Mouse (Mus musculus) kidney, adult 18-20 months (tissue): ENCODE measurements at regions not wholly inside any gene's neighbourhood (a gene's known extent, or its start where the extent isn't known, plus 50 kb on each side); places are given as distances from the start of the nearest gene placed in this dataset.

Source experiments
- DNase-seq: peaks from one replicate; pipeline ENCODE4 v3.0.0; 2021

DNA sequence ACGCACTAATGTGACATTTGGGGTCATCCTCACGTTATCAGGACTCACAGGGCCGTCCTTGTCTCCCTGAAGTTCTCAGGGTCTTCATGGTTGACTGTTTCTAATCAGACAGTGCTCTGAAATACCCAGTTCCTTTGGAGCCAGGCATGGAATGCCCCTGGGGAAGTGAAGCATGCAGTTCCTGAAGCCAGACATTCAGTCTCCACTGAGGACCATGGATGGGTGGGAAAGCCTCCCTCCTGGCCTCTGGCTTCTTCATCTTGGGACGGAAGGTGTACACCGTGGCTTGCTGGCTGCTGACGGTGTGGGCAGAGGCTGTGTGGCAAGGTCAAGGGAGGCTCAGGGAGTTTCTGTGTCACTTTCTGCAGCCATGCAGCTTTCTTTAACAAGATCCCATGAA lies 184.2 kb upstream of the Gm5148 start:
- DNase-seq: peak; percentile 50

DNA sequence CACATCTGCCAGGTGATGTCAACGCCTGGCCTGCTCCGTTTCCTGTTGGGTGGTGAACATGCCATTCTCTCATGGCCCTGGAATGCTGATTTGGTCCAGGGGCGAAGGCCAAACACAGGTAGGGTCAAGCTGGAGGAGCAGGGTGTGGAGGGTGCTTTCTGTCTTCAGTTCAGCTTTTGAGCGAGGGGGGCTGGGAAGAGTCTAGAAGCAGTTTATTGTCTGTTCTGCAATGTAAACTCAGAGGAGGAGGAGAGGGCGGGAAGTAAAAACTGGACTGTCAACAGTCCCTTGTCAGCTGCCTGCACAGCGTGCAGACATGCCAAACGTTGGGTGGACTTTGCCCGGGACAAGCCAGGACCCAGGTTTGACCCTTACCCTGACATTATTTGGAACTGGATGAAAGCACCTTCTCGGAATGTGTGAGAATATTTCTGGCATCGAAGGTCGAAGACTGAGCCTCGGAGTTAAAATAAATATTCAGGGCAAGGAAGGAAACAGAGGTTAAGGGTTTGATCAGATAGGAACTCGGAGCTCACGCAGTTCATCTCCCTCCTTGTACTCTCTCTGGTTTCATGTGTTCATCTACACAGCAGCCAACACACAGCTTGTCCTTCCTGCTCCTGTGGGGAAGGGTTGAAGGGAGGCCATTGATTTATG lies 183.3 kb upstream of the Gm5148 start:
- peak; percentile 86 for DNase-seq

DNA sequence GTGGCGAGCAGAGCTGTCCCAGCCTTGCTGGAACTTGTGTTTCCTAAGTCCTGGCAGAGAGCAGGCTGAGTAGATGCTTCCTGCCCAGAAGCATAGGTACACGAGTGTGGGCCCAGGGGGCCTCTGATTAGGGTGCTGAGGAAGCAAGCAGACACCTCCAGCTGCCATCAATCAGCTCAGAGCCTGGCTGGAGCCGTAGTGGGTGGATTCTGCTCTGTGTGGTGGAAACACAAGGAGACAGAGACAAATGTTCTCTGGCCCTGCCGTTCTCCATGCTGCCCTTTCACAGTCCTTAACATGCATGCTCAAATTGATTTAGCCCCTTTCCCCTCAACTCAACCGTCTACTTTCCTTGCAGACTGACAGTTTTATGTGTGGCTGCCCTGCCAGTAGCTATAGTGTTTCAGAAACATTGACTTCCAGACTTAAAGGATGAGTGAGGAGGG lies 182.5 kb upstream of the Gm5148 start:
- peak; percentile 58 for DNase-seq

DNA sequence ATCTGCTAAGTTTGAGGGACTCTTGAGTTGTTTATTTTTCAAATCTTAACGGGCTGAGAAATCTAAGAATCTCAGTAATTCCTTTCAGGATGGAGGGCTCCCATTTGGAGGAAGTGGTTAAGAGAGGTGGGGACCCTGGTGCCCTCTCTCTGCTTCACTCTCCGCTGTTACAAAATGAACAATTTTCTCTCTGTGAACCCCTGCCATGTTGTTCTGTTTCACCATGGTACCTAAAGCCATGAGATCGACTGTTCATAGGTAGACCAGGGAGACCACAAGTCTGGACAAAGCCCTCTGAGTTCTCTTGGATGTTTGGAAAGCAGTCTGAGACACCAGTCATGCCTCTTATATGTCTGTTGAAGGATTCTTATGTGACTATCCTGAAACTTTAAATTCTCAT lies 179.9 kb upstream of the Gm5148 start:
- no peak for DNase-seq

DNA sequence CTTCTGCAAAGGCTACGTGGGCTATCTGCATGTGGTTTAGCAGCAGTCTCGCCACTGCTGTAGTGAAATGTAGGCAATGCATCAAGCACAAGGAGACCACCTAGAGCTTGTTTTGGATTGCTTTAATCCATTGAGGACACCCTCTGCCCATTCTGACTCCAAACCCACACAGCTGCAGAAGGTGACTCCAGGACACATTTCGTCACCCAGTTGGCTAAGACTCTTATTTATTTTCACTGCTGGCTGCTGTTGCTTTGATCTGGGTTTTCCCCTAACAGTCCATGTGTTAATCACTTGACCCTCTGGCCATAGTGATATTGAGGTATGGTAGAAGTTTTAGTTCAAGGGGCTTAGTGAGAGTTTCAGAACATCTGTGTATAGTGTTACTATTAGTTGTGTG lies 179.2 kb upstream of the Gm5148 start:
- no peak for DNase-seq

DNA sequence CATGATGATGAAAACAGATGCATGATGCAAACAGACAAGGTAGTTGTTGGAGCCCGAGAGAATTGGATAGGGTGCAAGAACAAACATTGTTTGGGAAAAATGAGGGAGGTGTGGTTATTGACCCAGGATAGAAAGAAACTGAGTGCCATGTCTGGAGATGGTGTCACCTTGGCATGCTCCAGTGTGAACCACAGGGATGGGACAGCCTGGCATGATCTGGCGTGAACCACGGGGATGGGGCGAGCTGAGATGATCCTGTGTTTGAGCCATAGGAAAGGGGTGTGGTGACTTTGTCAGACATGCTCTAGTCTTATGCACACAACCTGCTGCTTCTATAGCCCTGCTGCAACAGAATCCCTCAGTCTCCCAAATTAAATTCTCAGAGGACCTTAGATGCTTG lies 178.7 kb upstream of the Gm5148 start:
- no peak for DNase-seq

DNA sequence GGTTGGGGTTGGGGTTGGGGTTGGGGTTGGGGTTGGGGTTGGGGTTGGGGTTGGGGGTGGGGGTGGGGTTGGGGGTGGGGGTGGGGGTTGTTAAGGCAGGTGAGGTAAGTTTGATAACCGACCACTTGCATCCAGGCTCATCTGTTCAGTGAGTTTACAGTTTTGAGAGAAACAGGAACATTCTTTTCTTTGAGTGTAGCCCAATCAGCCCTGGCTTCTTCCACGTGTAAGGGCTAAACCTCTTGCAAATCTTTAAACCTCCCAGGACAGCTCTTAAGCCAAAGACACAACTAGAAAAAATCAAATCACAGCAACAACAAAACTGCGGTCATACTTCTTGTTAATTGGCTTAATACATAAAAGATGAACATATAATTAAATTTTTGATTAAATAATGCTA lies 173.1 kb upstream of the Gm5148 start:
- no peak for DNase-seq

DNA sequence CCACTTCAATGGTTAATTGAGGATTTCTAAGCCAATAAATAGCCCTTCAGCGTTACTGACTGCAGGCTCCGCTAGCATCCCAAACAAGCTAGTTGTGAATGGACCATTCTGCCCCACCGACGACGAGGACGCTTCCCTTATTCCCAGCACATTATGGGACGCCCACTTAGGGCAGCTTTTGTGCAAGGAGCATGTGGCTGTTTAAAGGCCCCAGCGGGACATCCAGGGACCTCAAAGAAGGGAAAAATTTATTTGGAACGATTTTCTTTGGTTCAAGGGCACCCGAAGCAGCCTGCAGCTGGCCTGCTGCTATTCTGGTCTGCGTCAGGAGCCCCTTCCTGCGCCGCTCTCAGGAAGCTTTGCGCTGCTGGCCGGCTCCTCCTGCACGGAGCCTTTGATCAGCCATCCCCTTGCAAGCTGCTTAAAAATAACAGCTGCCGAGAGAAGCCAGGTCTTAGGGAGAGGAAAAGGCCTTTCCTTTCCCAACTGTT lies 172.6 kb upstream of the Gm5148 start:
- DNase-seq: peak; percentile 42

DNA sequence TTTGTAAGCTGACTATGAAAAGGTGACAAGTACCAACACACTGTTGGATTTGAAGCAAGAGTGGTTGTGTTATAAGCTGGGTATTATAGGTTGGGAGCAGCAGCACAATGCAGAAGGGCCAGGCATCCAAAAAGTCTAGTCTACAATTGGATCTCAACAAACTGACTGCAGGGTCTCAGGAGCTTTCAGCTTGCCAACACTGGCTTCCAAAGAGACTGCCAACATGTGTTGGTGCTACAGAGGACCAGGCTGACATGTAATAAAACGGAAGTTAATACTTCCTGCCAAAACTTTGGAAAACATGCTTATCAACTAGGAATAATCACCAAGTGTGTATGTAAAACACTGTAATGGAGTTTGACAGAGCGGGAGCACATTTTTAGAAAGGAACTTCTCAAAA lies 170.3 kb upstream of the Gm5148 start:
- DNase-seq: no peak

DNA sequence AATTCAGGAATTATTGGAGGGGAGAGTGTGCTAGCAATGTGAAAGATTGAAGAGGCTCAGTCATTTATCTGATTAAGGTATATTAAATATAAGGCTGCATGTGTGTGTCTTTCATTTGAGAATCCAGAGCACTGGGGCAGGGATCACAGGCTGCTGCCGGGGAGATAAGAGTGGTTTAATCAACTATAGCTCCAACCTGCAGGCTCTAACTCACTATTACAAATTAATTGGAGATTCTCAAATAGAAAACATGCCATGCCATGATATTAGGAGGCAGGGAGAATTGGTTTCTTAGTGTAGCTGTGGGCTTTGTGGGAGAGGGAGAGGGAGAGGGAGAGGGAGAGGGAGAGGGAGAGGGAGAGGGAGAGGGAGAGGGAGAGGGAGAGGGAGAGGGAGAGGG lies 165.9 kb upstream of the Gm5148 start:
- no peak for DNase-seq

DNA sequence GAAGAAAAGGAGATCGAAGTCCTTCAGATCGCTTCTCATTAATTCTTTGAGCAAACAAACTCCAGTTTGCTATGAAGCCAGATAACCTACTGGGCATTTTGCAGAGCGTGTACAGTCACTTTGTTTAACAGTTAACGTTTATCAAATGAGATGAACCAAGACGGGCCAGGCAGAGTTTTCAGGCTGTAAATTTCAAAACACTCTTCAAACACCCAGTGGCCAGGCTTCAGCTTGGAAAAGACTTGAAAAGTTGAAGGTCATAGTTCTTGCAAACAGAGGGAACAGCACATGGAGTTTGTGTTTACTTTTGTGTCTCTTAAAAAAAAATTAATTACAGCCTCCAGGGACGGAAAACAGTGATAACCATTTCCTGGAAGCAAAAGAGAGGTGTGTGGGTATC lies 164.2 kb upstream of the Gm5148 start:
- no peak for DNase-seq

DNA sequence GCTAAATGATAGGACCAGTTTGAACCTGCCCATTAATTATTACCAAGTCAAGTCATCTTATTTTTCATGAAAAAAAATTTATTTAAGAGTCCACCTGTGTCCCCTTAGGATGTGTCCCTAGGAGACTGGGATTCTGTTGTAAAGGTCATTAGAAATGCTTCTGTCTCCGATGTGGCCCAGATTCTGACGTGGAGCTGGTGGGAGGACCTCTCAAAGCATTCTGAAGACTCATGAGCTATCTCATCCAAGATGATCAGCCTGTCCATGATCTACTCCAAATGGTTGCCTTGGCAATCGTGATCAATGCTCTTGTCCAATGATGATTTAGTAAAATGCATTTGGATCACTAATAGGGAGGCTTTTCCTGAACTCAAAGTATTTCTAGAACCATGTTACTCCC lies 163.4 kb upstream of the Gm5148 start:
- no peak for DNase-seq

DNA sequence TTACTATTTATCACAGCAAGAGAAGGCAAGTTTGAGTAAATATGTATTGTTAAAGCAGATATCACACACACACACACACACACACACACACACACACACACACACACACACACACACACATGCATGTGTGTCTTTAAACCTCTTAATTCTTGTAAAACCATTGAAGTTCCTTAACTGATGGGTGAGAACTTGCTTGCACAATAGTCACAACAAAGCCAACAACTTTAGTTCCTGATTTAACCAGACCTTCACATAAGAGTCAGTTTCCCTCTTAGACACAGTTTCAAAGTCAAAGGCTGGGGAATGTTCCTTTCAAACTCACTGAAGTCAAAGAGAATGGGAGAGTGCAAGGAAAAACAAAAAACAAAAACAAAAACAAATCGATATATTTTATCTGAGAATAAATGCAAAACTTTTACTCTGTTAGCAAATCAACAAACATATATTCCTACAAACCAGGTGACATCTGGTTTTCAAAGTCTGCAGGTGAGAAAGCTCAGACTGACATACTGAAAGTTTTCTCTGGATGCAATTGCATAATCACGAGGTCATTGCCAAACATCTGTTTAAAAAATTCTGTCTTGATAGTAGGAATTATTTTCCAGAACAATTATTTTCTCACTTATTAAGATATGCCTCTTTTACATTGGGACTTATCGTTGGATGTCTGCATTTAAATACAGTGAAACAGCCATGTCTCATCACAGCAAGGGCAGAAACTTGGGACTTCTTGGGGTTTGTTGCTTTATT lies 162.6 kb upstream of the Gm5148 start:
- DNase-seq: no peak

DNA sequence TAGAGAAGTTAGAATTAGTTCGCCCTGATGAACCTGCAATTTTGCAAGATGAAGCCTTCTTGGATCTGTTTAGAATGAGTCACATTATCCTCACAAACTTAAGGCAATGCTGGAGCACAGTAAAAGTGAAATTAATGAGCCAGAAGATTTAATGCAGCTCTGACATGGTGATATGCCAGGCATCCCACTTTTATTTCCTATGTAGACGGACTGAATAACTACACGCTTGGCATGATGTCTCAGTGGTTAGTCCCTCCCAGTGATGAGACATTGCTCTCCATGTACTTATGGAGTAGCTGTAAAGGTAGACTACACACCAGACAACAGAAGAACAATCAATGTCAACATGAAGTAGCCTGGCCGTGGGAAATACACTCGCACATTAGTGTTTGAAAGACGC lies 161.5 kb upstream of the Gm5148 start:
- DNase-seq: no peak

DNA sequence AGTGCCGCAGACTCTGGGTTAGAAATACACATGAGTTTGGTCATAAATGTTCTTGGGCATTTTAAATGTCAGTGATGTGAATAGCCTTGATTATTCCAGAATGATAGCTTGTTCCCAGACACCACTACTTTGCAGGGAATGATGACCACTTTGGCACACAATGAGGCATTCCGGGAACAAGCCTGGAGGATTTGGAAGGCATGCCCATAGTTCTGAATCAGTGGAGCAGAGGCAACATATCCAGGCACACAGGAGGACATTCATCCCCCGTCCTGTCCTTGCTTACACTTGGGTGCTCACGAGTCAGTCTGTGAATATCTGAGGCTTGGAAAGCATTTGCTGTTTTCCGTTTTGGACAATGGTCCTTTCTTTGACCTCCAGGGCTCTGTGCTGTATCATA lies 158.1 kb upstream of the Gm5148 start:
- no peak for DNase-seq

DNA sequence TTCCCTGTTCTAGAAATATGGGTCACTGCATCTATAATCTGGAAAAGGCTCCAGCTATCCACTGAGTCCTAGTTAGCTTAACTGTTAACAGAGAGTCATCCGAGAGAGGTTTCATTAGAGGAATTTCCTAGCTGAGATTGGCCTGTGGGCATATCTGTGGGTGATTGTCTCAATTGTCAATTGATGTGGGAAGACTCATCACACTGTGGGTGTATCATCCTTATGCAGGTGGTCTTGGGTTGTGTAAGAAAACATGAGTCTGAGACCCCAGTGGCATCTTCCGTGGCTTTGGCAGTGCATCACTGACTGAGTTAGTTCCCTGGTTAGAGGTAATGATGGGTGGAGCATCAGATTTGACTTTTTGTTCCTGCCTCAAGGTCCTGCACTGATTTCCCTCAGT lies 156.7 kb upstream of the Gm5148 start:
- DNase-seq: no peak

DNA sequence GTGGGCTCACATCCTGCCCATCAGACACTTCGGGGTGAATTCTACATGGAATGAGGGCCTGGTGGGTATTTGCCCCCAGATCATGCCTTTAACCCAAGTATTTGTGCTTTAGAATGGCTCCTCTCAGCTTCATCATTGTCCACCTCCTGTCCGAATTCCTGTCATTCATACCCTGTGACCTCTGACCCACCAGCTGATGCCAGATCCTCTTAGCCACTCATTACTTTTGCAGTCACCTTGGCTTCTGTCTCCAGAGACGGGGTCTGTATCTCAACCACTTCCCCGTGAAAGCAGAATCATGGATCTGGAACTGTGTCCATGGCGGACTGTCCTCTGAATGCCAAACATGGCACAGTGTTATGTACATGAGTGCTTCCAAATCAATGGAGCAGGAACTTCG lies 154.8 kb upstream of the Gm5148 start:
- DNase-seq: no peak

DNA sequence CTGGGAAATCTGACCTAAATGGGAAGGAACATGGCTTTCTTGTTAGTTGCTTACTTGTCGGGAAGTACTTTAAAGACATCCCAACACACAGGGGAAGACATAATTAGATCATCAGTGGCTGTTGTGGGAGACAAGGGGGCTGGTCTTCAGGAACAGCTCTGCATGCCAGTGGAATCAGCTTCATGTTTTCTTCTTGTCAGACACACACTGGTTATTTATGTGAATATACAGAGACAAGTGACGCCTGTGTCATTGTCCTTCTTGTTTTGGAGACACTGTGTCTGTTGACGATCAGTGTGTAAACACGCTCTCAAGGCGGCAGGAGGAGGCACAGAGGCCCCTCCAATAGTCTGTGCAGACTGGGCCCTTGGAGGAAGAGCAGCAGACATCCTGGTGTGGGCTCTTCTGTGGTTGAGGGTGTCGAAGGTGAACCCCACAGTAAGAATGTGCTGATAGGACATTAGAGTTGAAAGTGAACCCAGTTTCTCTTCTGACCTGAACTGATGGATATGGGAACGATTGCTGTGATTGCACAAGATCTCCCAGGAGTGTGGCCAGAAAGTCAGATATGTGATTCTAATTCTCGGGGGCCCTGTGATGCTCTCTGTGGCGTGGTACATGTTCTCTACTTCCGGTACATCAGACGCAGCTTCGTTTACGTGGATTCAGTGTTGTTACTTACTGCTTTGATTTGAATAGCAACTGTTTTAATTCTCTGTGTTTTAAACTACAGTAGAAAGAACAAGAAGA lies 151.9 kb upstream of the Gm5148 start:
- DNase-seq: no peak

DNA sequence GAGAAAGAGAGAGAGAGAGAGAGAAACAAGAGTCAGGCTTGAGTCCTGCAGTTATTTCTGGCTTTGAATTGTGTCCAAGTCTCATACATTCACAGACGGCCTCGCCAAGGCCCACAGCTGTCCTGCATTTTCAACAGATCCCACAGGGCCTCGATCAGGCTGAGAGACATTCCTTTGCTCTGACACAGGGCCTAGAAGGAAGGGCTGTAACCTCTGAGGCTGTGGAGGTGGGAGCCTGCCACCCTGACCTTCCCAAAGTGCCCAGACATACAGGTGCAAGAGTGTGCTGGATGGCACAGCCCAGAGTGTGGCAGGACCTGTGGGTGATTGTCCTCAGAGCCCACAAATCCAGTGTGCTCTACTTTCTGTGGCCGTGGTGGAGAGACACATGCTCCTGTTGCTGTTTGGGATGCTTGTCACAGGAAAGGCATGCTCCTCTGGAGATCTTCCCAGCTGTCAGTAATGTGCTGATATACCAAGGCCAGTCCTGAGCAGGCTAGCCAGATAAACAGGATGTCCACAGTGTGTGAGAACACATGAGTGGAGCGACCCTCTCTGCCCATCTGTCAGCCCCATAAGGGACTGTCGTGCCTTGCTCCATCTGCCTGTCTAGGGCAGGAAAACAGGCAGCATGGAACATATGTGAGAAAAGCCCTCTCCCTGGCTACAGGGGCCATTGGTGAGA lies 151.2 kb upstream of the Gm5148 start:
- peak; percentile 51 for DNase-seq

DNA sequence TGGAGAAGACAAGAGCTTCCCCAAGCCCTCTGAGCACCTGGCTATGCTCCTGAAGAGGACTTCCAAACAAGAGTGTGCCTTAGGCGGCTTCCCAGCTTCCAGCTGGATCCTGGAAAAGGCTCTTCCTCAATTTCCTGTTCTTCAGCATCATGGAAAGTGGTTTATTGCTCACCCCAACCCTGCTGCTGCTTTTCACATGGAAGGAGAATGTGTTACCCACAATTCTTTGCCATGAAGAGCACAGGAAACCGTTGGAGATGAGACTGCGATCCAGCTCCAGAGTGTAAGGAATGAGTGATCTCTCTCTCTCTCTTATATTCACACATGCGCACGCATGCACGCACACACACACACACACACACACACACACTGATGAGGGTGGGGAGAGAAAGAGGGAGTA lies 150.6 kb upstream of the Gm5148 start:
- DNase-seq: no peak

DNA sequence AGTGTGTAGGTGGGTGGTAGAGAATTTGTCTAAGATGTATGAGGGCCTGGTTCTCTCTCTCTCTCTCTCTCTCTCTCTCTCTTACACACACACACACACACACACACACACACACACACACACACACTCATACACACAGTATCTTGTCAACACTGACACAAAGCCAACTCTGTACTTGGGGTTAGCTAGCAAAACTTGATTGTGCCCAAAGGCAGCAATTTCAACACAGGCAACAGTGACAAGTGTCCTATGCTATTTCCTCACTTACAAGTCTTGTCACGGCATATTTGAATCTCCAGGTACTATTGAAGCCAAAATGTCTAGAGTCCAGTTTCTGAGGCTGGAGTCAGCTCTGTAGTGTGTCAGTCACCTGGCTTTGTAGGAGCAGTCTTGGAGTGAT lies 150.1 kb upstream of the Gm5148 start:
- no peak for DNase-seq

DNA sequence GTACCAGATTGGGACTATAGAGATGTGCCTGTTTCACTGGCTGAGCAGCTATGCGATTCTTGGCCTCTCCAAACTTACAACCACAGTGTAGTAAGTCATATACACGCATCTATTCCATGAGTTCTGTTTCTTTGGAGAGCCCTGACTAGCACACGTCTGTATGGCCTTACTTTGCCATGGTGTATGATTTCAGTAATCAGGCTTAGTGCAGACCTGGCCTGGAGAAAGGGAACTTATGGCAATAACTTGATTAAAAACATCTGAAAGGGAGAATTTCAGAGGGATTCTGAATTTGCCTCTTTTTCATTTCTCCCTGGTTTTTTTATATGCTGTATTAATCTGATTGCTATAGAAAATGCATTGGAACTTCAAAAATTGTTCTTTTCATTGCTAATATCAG lies 148.0 kb upstream of the Gm5148 start:
- DNase-seq: no peak

DNA sequence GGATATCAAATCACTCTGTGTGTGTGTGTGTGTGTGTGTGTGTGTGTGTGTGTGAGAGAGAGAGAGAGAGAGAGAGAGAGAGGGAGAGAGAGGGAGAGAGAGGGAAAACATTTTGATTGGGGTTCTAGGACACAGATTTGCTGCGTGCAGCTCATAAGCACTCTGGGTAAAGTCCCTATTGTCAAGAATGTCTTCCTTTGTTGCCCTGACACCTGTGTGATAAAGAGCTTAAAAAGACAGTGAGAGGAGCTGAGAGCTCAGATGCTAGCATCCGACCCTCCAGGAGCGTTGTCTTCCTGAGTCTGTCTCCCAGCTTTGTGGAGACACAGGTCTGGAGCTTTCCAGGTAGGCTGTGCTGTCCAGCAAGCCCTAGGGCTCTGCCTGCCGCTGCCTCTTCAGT lies 146.8 kb upstream of the Gm5148 start:
- DNase-seq: no peak
